Mouse (Mus musculus) olfactory bulb, adult 2 months (tissue): ENCODE measurements around the gene Pank2. TPM values are rescaled to one million over a fixed set of nuclear protein-coding genes. Genes with fewer than 3 reads are reported as not detected.
"Not testable (repeated sequence)": the region's sequence is repeated elsewhere in the genome, so short reads cannot be mapped to it uniquely, and the experiment has no call there.

Experiments used
- H3K27ac ChIP-seq: fragments of 200-500 bp; 2 replicates; pipeline ENCODE4 v1.5.1; 2012; ENCODE audit warnings: low read depth, low read length; ENCODE audit not compliant: insufficient read depth
- H3K4me1 ChIP-seq: fragments of 200-500 bp; 2 replicates; pipeline ENCODE4 v1.6.1; 2012; ENCODE audit warnings: low read length; ENCODE audit not compliant: control insufficient read depth, insufficient read depth
- H3K4me3 ChIP-seq: fragments of 200-500 bp; 2 replicates; pipeline ENCODE4 v1.5.1; 2012; ENCODE audit warnings: mild to moderate bottlenecking, low read depth, low read length, moderate library complexity; ENCODE audit not compliant: insufficient read depth
- CTCF ChIP-seq: fragments of 200-500 bp; IDR thresholded peaks from 2 replicates; pipeline ENCODE4 v1.5.1; 2012; ENCODE audit warnings: low read depth, mild to moderate bottlenecking, low read length, moderate library complexity; ENCODE audit not compliant: insufficient read depth
- POLR2A ChIP-seq: fragments of 200-500 bp; IDR thresholded peaks from 2 replicates; pipeline ENCODE4 v1.6.1; 2012; ENCODE audit warnings: mild to moderate bottlenecking, low read depth, low read length, moderate library complexity; ENCODE audit not compliant: insufficient read depth
- WGBS: fragments of 180-500 bp; shearing (Covaris S2); methylation state at CpG from one replicate; pipeline ENCODE4 v1.1.7; 2018; 5-methylcytosine and 5-hydroxymethylcytosine counted together
- polyA plus RNA-seq: library from polyadenylated mRNA; stranded (reverse); fragments of >200 nt; gene quantifications from 2 replicates; pipeline ENCODE4 v1.2.4, GENCODE M21; 2012; ENCODE audit warnings: low replicate concordance; ENCODE audit not compliant: missing spikeins, insufficient read depth, insufficient read length

Gene Pank2
- polyA plus RNA-seq, 1 experiment: not detected

- TF ChIP-seq CTCF (no peak), POLR2A (no peak)
- H3K27ac ChIP-seq: no peak overlapping the region
- 88% methylated on average over 5 of the region's 5 CpGs for WGBS
- H3K4me3 ChIP-seq: no peak overlapping the region
- no peaks in the 10 kb centered on the region for H3K4me1 ChIP-seq
These were observed 14.4 kb downstream of the Pank2 start for GRCm38 (mm10) chr2:131276722-131277121.

GRCm38 (mm10) chr2:131281596-131281995 is 19.3 kb downstream of the Pank2 start:
- TF ChIP-seq POLR2A: no peak
- no peak for TF ChIP-seq CTCF
- H3K4me3 ChIP-seq: no peak overlapping the region
- no peaks in the 10 kb centered on the region for H3K4me1 ChIP-seq
- WGBS: 92% methylated on average over 1 of the region's 1 CpGs
- no peak overlapping the region for H3K27ac ChIP-seq

GRCm38 (mm10) chr2:131286276-131286675 is 24.0 kb downstream of the Pank2 start:
- 84% methylated on average over 1 of the region's 1 CpGs for WGBS
- no peak overlapping the region for H3K27ac ChIP-seq
- H3K4me3 ChIP-seq: no peak overlapping the region
- H3K4me1 ChIP-seq: peaks cover 4% of the 10 kb centered on the region; the same call in 1 of the 2 replicates
- TF ChIP-seq CTCF (no peak), POLR2A (no peak)

- no peak overlapping the region for H3K4me3 ChIP-seq
- TF ChIP-seq CTCF (no peak), POLR2A (no peak)
- H3K4me1 ChIP-seq: peaks cover 4% of the 10 kb centered on the region; the same call in 1 of the 2 replicates
- H3K27ac ChIP-seq: no peak overlapping the region
These were observed 28.4 kb downstream of the Pank2 start for GRCm38 (mm10) chr2:131290669-131291068.

GRCm38 (mm10) chr2:131296746-131297261 is 34.5 kb downstream of the Pank2 start:
- Histone ChIP-seq H3K4me3 (no peak overlapping the region), H3K4me1 (no peaks in the 10 kb centered on the region), H3K27ac (no peak overlapping the region)
- WGBS: 36% methylated on average over 2 of the region's 2 CpGs
- TF ChIP-seq CTCF: no peak
- no peak for TF ChIP-seq POLR2A

GRCm38 (mm10) chr2:131298674-131299073 is 36.4 kb downstream of the Pank2 start:
- WGBS: 58% methylated on average over 7 of the region's 7 CpGs
- not testable (repeated sequence) for H3K27ac ChIP-seq, H3K4me1 ChIP-seq, H3K4me3 ChIP-seq

- TF ChIP-seq POLR2A (no peak), CTCF (no peak)
- WGBS: 81% methylated on average over 2 of the region's 2 CpGs
- Histone ChIP-seq H3K4me1 (no peaks in the 10 kb centered on the region; the same call in 1 of the 2 replicates), H3K4me3 (no peak overlapping the region), H3K27ac (no peak overlapping the region)
These were observed 38.2 kb downstream of the Pank2 start for GRCm38 (mm10) chr2:131300485-131300884.

GRCm38 (mm10) chr2:131301635-131302034 is 39.3 kb downstream of the Pank2 start:
- H3K27ac ChIP-seq: no peak overlapping the region
- TF ChIP-seq POLR2A: no peak
- TF ChIP-seq CTCF: no peak
- H3K4me1 ChIP-seq: no peaks in the 10 kb centered on the region; the same call in 1 of the 2 replicates
- no peak overlapping the region for H3K4me3 ChIP-seq

GRCm38 (mm10) chr2:131304497-131304896 is 42.2 kb downstream of the Pank2 start:
- TF ChIP-seq POLR2A: no peak
- no peak for TF ChIP-seq CTCF
- Histone ChIP-seq H3K27ac (no peak overlapping the region), H3K4me1 (no peaks in the 10 kb centered on the region; the same call in 1 of the 2 replicates), H3K4me3 (no peak overlapping the region)
- 88% methylated on average over 9 of the region's 9 CpGs for WGBS

- H3K4me3 ChIP-seq, H3K4me1 ChIP-seq, H3K27ac ChIP-seq: not testable (repeated sequence)
- 57% methylated on average over 1 of the region's 1 CpGs for WGBS
These were observed 42.9 kb downstream of the Pank2 start for GRCm38 (mm10) chr2:131305226-131305625.
